Mouse (Mus musculus) kidney, postnatal 10 days (tissue): ENCODE measurements at regions not wholly inside any gene's neighbourhood (a gene's known extent, or its start where the extent isn't known, plus 50 kb on each side); places are given as distances from the start of the nearest gene placed in this dataset.
"Not testable (repeated sequence)": the region's sequence is repeated elsewhere in the genome, so short reads cannot be mapped to it uniquely, and the experiment has no call there.

Experiments
- DNase-seq: peaks from one replicate; pipeline ENCODE4 v3.0.0; 2021; ENCODE audit warnings: mixed read lengths

GRCm38 (mm10) chr1:157755015-157755649, 248.6 kb downstream of the Sec16b start:
- DNase-seq, result no peak

GRCm38 (mm10) chr1:157756977-157757376, 250.4 kb downstream of the Sec16b start:
- DNase-seq, result no peak

GRCm38 (mm10) chr1:157758337-157758736, 251.8 kb downstream of the Sec16b start:
- DNase-seq, result peak; percentile 11

GRCm38 (mm10) chr1:157768201-157768600, 261.7 kb downstream of the Sec16b start:
- peak; percentile 34 for DNase-seq

GRCm38 (mm10) chr1:157797711-157798110, 291.2 kb downstream of the Sec16b start:
- no peak for DNase-seq

GRCm38 (mm10) chr1:157798561-157799553, 292.3 kb downstream of the Sec16b start:
- peak; percentile 4 for DNase-seq

- DNase-seq, result no peak
These were observed 294.6 kb downstream of the Sec16b start for GRCm38 (mm10) chr1:157801151-157801550.

GRCm38 (mm10) chr1:157804229-157804628, 297.7 kb downstream of the Sec16b start:
- peak; percentile 27 for DNase-seq

GRCm38 (mm10) chr1:157806296-157806695, 299.8 kb downstream of the Sec16b start:
- DNase-seq, result peak; percentile 9

GRCm38 (mm10) chr1:157809674-157810471, 303.3 kb downstream of the Sec16b start:
- DNase-seq, result peak; percentile 7

GRCm38 (mm10) chr1:157810657-157811056, 304.1 kb downstream of the Sec16b start:
- no peak for DNase-seq

GRCm38 (mm10) chr1:157827966-157828365, 321.4 kb downstream of the Sec16b start:
- no peak for DNase-seq

GRCm38 (mm10) chr1:157831511-157831910, 325.0 kb downstream of the Sec16b start:
- DNase-seq, result no peak

GRCm38 (mm10) chr1:157872775-157873174, 366.2 kb downstream of the Sec16b start:
- no peak for DNase-seq

GRCm38 (mm10) chr1:157875006-157875405, 368.5 kb downstream of the Sec16b start:
- DNase-seq, result no peak

- not testable (repeated sequence) for DNase-seq
These were observed 370.6 kb downstream of the Sec16b start for GRCm38 (mm10) chr1:157877117-157877516.

GRCm38 (mm10) chr1:157887146-157887545, 380.6 kb downstream of the Sec16b start:
- peak; percentile 30 for DNase-seq

GRCm38 (mm10) chr1:157888573-157888972, 382.0 kb downstream of the Sec16b start:
- no peak for DNase-seq

- no peak for DNase-seq
These were observed 399.6 kb downstream of the Sec16b start for GRCm38 (mm10) chr1:157906168-157906567.

GRCm38 (mm10) chr1:157937800-157938348, 418.3 kb downstream of the Brinp2 start:
- DNase-seq, result no peak

GRCm38 (mm10) chr1:157939516-157939915, 416.6 kb downstream of the Brinp2 start:
- DNase-seq, result no peak

- DNase-seq, result no peak
These were observed 415.8 kb downstream of the Brinp2 start for GRCm38 (mm10) chr1:157940331-157940758.

- no peak for DNase-seq
These were observed 398.6 kb downstream of the Brinp2 start for GRCm38 (mm10) chr1:157957506-157957905.
